Mouse (Mus musculus) testis, adult 2 months (tissue): Measurements from ENCODE around the gene Pot1b.

Experiments used
- CTCF ChIP-seq: fragments of 200-500 bp; IDR thresholded peaks from 2 replicates; pipeline ENCODE4 v1.5.1; 2012; ENCODE audit warnings: low read depth, mild to moderate bottlenecking, inconsistent platforms, low read length, moderate library complexity; ENCODE audit not compliant: control insufficient read depth, insufficient read depth, insufficient replicate concordance
- POLR2A ChIP-seq: fragments of 200-500 bp; IDR thresholded peaks from 2 replicates; pipeline ENCODE4 v1.6.1; 2012; ENCODE audit warnings: low read depth, mild to moderate bottlenecking, inconsistent platforms, low read length, moderate library complexity; ENCODE audit not compliant: control insufficient read depth

DNA sequence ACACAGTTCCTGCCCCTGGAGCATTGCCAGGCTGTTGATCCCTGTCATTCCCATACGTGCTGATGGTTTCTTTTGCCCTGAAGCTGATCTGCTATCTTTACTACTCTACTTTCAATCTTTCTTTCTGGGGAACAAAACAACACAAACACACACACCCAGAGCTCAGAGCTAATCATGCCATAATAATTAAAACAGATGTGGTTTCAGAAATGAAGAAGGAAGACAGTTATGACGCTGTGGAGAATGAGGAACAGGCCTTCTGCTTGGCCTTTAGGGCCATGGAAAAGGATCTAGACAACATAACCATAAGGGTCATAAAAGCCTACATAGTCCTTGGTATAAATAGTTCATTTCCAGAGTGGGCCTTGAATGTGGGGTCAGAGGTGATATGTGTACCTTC lies 9.8 kb upstream of the Pot1b start:
- no peak for TF ChIP-seq CTCF
- no peak for TF ChIP-seq POLR2A
